Mouse (Mus musculus) left cerebral cortex, postnatal 36 days (tissue): ENCODE measurements around the gene Xirp2. TPM values are rescaled to one million over a fixed set of nuclear protein-coding genes. Genes with fewer than 3 reads are reported as not detected.

Experiments
- DNase-seq, 2 experiments: peaks; one replicate each; pipeline ENCODE4 v3.0.0; 2021 to 2022; ENCODE audit warnings: low spot score in 2 of 2, mixed read lengths in 1 of 2
- intact Hi-C: fragments of 180-260 bp; cut with DNase I; formaldehyde crosslinking; loops from one replicate; pipeline ENCODE4 v1.15.1; 2025
- total RNA-seq, 2 experiments: library from RNA; stranded (reverse); gene quantifications; 2 replicates each; pipeline ENCODE4 v1.2.3; 2021

The Xirp2 gene
- total RNA-seq, 2 experiments from 2014 or later = 0.05 to 0.09 TPM

DNA sequence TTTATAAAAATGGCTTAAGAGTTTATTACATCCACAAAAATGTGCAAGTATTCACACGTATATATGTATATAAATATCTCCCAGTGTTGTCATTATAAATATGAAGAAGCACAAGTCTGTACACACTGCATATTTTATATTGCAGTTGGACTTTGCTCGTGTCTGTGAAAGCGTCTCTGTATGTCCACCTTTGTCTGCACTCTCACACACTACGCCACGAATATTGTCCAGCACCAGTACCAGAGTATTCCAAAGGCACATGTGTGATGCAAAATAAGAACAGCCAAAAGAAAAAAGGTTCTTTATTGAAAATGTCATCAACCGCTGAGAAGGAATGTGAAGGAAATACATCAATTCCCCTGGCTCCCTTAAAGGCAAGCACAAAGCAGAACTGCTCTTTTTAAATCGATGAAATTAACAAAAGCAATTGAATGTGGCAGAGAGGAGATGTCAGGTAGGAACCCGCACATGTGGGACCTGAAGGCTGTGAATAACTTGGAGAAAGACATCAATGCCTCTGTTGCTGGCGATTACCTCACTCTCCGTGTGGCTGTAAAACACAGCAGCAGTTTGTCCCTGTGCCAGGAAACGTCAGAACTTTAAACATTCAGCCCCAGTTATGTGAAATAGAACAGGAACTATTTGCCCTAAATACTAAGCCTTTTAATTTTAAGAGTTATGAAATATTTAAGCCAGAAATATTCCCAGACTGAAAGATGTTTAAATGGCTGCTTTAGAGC is 96.3 kb downstream of the Xirp2 start:
- no peak for DNase-seq
- intact Hi-C loops = no loop called here

GRCm38 (mm10) chr2:67544426-67544825 is 98.6 kb downstream of the Xirp2 start:
- intact Hi-C loops = no loop called here
- no peak for DNase-seq

- DNase-seq = peak; percentile 67 to 72
Measured at GRCm38 (mm10) chr2:67564851-67565479, 119.2 kb downstream of the Xirp2 start.

GRCm38 (mm10) chr2:67565480-67566331 is 119.9 kb downstream of the Xirp2 start, which contains the start of gene B3galt1:
TSS of gene B3galt1 (plus strand) at chr2:67565871.
- intact Hi-C loops = loop anchor here (5.0 to 10.0 kb wide), 2 partner anchors 189 to 787 kb away; no protein-coding TSS in a partner anchor

More at GRCm38 (mm10) chr2:67564851-67565479, 119.2 kb downstream of the Xirp2 start:
- intact Hi-C loops = loop anchor here (5.0 to 10.0 kb wide), 2 partner anchors 190 to 787 kb away; no protein-coding TSS in a partner anchor

GRCm38 (mm10) chr2:67566566-67566965 is 120.8 kb downstream of the Xirp2 start:
- intact Hi-C loops = loop anchor here (5.0 to 10.0 kb wide), 2 partner anchors 188 to 786 kb away; no protein-coding TSS in a partner anchor
- no peak for DNase-seq

More at GRCm38 (mm10) chr2:67565480-67566331, 119.9 kb downstream of the Xirp2 start, which contains the start of gene B3galt1:
- DNase-seq = peak; percentile 92 to 94

DNA sequence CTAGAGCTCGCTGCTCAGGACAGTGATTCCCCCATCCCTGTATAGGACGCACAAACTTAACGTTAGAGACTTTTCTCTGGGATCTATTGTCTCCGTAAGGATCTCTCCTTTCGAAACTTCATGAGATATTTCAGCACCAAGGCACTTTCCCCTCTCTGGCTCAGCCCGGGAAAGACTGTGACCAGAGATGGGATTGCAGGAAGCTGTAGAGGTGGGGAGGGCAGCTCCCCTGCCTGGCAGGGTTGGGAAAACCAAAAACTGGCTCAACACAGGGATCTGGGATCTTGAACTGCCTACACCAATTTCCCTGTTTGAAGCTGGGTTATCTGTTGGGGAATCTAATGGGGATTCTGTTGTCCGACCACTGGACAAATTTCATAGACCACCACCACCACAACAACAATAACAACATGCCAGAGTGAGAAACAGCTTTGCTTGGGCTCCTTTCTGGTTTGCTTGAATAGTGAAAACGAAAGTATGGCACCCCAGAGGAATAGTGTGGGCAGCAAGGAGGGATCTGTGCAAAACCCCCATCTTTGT is 121.4 kb downstream of the Xirp2 start:
- DNase-seq = peak in 1 of 2 experiments; percentile 14
- intact Hi-C loops = loop anchor here (5.0 to 10.0 kb wide), 2 partner anchors 188 to 785 kb away; no protein-coding TSS in a partner anchor

Other genes with a start within 250 kb of the Xirp2 start
- not detected for gene Gm21830, start 32.3 kb upstream of the Xirp2 start, total RNA-seq
- not detected for gene Gm26727, start 12.8 kb upstream of the Xirp2 start, total RNA-seq
- 10 to 100 TPM; 80.4 to 90.8 TPM for gene B3galt1, start 119.9 kb downstream of the Xirp2 start, total RNA-seq